Mouse (Mus musculus) embryonic fibroblast, embryonic 13.5 days (primary cell): ENCODE results near the gene Hnrnpa3.

Experiments used
- CTCF ChIP-seq: IDR thresholded peaks from 2 replicates; pipeline ENCODE4 v1.5.1; 2011; ENCODE audit warnings: mild to moderate bottlenecking, control low read depth, low read length, moderate library complexity, borderline replicate concordance; ENCODE audit not compliant: insufficient read depth
- POLR2A ChIP-seq: IDR thresholded peaks from 2 replicates; pipeline ENCODE4 v1.6.1; 2011; ENCODE audit warnings: low read depth, mild to moderate bottlenecking, control low read depth, low read length, moderate library complexity

- TF ChIP-seq POLR2A: no peak
- no peak for TF ChIP-seq CTCF
These were observed 29.8 kb downstream of the Hnrnpa3 start for GRCm38 (mm10) chr2:75688901-75689300.
